8 mouse cellular contexts compared by ENCODE assay signal in the genomic region with DNA sequence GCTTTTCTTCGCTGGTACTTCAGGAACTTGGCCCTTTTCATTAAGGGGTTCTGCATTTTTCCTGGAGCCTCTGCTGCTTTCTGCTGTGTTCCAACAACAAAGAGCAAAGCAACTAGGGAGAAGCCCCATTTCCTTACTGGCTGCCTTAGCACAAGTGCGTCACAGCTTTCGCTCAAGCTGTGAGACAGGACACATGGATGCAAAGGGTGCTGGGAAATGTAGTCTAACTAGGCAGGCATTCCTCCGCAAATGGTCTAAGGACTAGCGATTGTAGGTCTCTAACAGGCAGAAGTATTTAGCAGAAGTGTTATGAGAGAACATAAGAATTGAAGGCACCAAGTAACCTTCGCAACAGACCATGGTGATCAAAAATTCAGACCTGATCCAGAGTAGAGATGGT.
DNase-seq lines count a peak whose midpoint lies in the region; ATAC-seq lines count a peak whose summit lies in the region.
"Had no signal": no experiment of that assay in that cellular context is flagged by ENCODE, and none has a peak within 500 bp of the region (broad histone marks: within the 10 kb centered on the region; RNA-seq: fewer than 3 reads in every experiment).

No protein-coding gene starts in this region.

- no peak overlapping the region for H3K4me3 ChIP-seq in liver, embryonic 11.5 days (ENCODE audit: low read depth, low read length)
- H3K4me3 ChIP-seq in liver, embryonic 12.5 days: no peak overlapping the region
- no peak overlapping the region for H3K4me3 ChIP-seq in forebrain, embryonic 16.5 days (replicated peaks; ENCODE audit: low read length)
- H3K4me3 ChIP-seq in neural tube, embryonic 13.5 days: no peak overlapping the region
- no peak overlapping the region for H3K4me3 ChIP-seq in intestine, embryonic 15.5 days (replicated peaks)
- H3K4me3 ChIP-seq: erythroblast, embryonic 14.5 days had no signal

- H3K27ac ChIP-seq in liver, embryonic 11.5 days (ENCODE audit: low read depth, low read length): no peak overlapping the region
- no peak overlapping the region for H3K27ac ChIP-seq in liver, embryonic 12.5 days
- no peak overlapping the region for H3K27ac ChIP-seq in forebrain, embryonic 16.5 days (ENCODE audit: low read length)
- no peak overlapping the region for H3K27ac ChIP-seq in neural tube, embryonic 13.5 days (replicated peaks)
- no peak overlapping the region for H3K27ac ChIP-seq in intestine, embryonic 15.5 days

- H3K36me3 ChIP-seq in liver, embryonic 11.5 days (ENCODE audit: control insufficient read depth, insufficient read depth, low read length): no peaks in the 10 kb centered on the region
- H3K36me3 ChIP-seq in liver, embryonic 12.5 days: no peaks in the 10 kb centered on the region
- no peaks in the 10 kb centered on the region for H3K36me3 ChIP-seq in forebrain, embryonic 16.5 days (ENCODE audit: control insufficient read depth, insufficient read depth)
- no peaks in the 10 kb centered on the region for H3K36me3 ChIP-seq in neural tube, embryonic 13.5 days
- H3K36me3 ChIP-seq in intestine, embryonic 15.5 days: no peaks in the 10 kb centered on the region

- WGBS in liver, embryonic 11.5 days: 55% methylated on average over 6 of the region's 6 CpGs
- 54% methylated on average over 6 of the region's 6 CpGs for WGBS in liver, embryonic 12.5 days (ENCODE audit: insufficient replicate concordance)
- 55% methylated on average over 6 of the region's 6 CpGs for WGBS in forebrain, embryonic 16.5 days
- WGBS in neural tube, embryonic 13.5 days: 62% methylated on average over 6 of the region's 6 CpGs
- WGBS in intestine, embryonic 15.5 days: 57% methylated on average over 6 of the region's 6 CpGs

- no peak overlapping the region for H3K4me2 ChIP-seq in liver, embryonic 11.5 days
- H3K4me2 ChIP-seq in liver, embryonic 12.5 days: no peak overlapping the region
- no peak overlapping the region; the same call in 1 of the 2 replicates for H3K4me2 ChIP-seq in forebrain, embryonic 16.5 days (ENCODE audit: low read length)
- H3K4me2 ChIP-seq in neural tube, embryonic 13.5 days: peak overlapping the region; percentile 18; the same call in 1 of the 2 replicates
- no peak overlapping the region for H3K4me2 ChIP-seq in intestine, embryonic 15.5 days (replicated peaks)

- no peak overlapping the region for H3K9ac ChIP-seq in liver, embryonic 11.5 days (ENCODE audit: low read depth, low read length)
- no peak overlapping the region for H3K9ac ChIP-seq in liver, embryonic 12.5 days
- H3K9ac ChIP-seq in forebrain, embryonic 16.5 days (replicated peaks; ENCODE audit: low read depth, low read length): no peak overlapping the region
- no peak overlapping the region for H3K9ac ChIP-seq in neural tube, embryonic 13.5 days
- H3K9ac ChIP-seq in intestine, embryonic 15.5 days: no peak overlapping the region

- H3K27me3 ChIP-seq in liver, embryonic 11.5 days (replicated peaks; ENCODE audit: control insufficient read depth, insufficient read depth, low read length): no peaks in the 10 kb centered on the region
- H3K27me3 ChIP-seq in liver, embryonic 12.5 days (replicated peaks): no peaks in the 10 kb centered on the region
- H3K27me3 ChIP-seq in forebrain, embryonic 16.5 days (replicated peaks; ENCODE audit: control insufficient read depth, insufficient read depth, low read length): no peaks in the 10 kb centered on the region
- H3K27me3 ChIP-seq in neural tube, embryonic 13.5 days: no peaks in the 10 kb centered on the region
- no peaks in the 10 kb centered on the region for H3K27me3 ChIP-seq in intestine, embryonic 15.5 days (replicated peaks)

- no peak for DNase-seq in liver, embryonic 11.5 days (ENCODE audit: low spot score)
- peak; percentile 43 for DNase-seq in embryo, embryonic 10.5 days (ENCODE audit: low spot score)
- DNase-seq in testis, postnatal 14 days (ENCODE audit: low spot score): no peak

- H3K4me1 ChIP-seq in liver, embryonic 11.5 days (replicated peaks; ENCODE audit: control insufficient read depth, insufficient read depth, low read length): no peaks in the 10 kb centered on the region
- no peaks in the 10 kb centered on the region for H3K4me1 ChIP-seq in liver, embryonic 12.5 days
- no peaks in the 10 kb centered on the region for H3K4me1 ChIP-seq in forebrain, embryonic 16.5 days (replicated peaks; ENCODE audit: control insufficient read depth, insufficient read depth, low read length)
- H3K4me1 ChIP-seq in neural tube, embryonic 13.5 days (replicated peaks): no peaks in the 10 kb centered on the region
- H3K4me1 ChIP-seq in intestine, embryonic 15.5 days (replicated peaks): no peaks in the 10 kb centered on the region

- H3K9me3 ChIP-seq in liver, embryonic 11.5 days (ENCODE audit: control insufficient read depth, low read length): no peaks in the 10 kb centered on the region
- no peaks in the 10 kb centered on the region for H3K9me3 ChIP-seq in liver, embryonic 12.5 days (replicated peaks)
- no peaks in the 10 kb centered on the region for H3K9me3 ChIP-seq in forebrain, embryonic 16.5 days (ENCODE audit: control insufficient read depth, low read length)
- H3K9me3 ChIP-seq in neural tube, embryonic 13.5 days: no peaks in the 10 kb centered on the region
- H3K9me3 ChIP-seq in intestine, embryonic 15.5 days: no peaks in the 10 kb centered on the region

- 0 out of 2 replicates have a peak, but pooled peaks have one; percentile 20 for ATAC-seq in liver, embryonic 11.5 days (replicated peaks; ENCODE audit: low FRiP score)
- no peak for ATAC-seq in liver, embryonic 12.5 days
- peak; percentile 94 for ATAC-seq in forebrain, embryonic 16.5 days
- no peak; the same call in 1 of the 2 replicates for ATAC-seq in neural tube, embryonic 13.5 days (ENCODE audit: low read depth)
- no peak; the same call in 1 of the 2 replicates for ATAC-seq in intestine, embryonic 15.5 days

Comparison
In these comparisons a context has a peak if more than half of its experiments do, and no peak if none do; other contexts are left out.
1. ATAC-seq: peak in liver, embryonic 11.5 days (single experiment) and forebrain, embryonic 16.5 days (single experiment); none in liver, embryonic 12.5 days (single experiment), neural tube, embryonic 13.5 days (single experiment) and intestine, embryonic 15.5 days (single experiment).